Mouse (Mus musculus): Measurements from ENCODE around the gene Ubxn7. TPM values are rescaled to one million over a fixed set of nuclear protein-coding genes. Genes with fewer than 3 reads are reported as not detected.
"Not testable (repeated sequence)": the region's sequence is repeated elsewhere in the genome, so short reads cannot be mapped to it uniquely, and the experiment has no call there.

Gene Ubxn7
- 29.7 and 36.8 TPM in 2 replicates for total RNA-seq (2014; rRNA removed)
- 1.9 and 2.1 TPM in 2 replicates for polyA plus RNA-seq (2012; rRNA removed)

DNA sequence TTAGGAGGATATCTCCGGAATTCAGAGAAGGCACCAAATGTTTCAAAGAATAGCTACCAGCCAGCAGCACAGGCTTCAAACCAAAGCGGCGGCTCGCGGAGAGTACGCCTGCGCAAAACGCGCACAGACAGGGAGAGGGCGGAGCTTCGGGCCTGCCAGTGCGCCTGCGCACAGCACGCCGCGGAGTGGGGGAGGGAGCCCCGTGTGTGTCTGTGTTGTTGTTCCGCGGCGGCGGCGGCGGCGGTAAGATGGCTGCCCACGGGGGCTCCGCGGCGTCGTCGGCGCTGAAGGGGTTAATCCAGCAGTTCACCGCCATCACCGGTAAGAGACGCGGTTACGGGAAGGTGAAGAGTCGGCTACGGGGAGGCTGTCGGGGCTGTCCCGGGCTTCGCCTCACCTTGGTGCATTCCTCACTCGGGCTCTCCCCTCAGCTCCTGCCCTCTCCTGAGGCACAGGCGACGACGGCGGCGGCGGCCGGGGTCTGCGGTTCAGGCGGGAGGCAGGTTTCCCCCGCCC, at the start of gene Ubxn7:
Gene Ubxn7, plus strand, starts transcription at position 218 of the 516 bp plus-strand sequence.
- Histone ChIP-seq H3K4me3 (ENCODE audit: insufficient read depth, low read depth, low read length) (peak within 1 kb of the TSS; percentile 86), H3K27ac (replicated peaks; ENCODE audit: insufficient read depth, low read depth, low read length) (peak within 1 kb of the TSS; percentile 72), H3K9ac (ENCODE audit: low read depth, low read length) (peak within 1 kb of the TSS; percentile 89), H3K27me3 (ENCODE audit: control insufficient read depth, insufficient read depth, low read length) (no peaks in the 10 kb centered on the region), H3K79me2 (ENCODE audit: control insufficient read depth, insufficient read depth, low read length) (peaks cover 33% of the 10 kb centered on the region), H3K4me1 (ENCODE audit: control insufficient read depth, insufficient read depth, low read length) (peaks cover 12% of the 10 kb centered on the region), H3K36me3 (ENCODE audit: control insufficient read depth, insufficient read depth, low read length) (no peaks in the 10 kb centered on the region)
- TF ChIP-seq POLR2A (IDR thresholded peaks at IDR 0.05; ENCODE audit: extremely low read depth, insufficient read depth, low read length) = peak; percentile 83
- TF ChIP-seq CTCF (IDR thresholded peaks at IDR 0.05; ENCODE audit: low read depth, low read length) = no peak
- peak; percentile 77 for DNase-seq (ENCODE audit: extremely low read depth, low read depth, low spot score)
- WGBS = 0% methylated on average over 52 of the region's 52 CpGs

DNA sequence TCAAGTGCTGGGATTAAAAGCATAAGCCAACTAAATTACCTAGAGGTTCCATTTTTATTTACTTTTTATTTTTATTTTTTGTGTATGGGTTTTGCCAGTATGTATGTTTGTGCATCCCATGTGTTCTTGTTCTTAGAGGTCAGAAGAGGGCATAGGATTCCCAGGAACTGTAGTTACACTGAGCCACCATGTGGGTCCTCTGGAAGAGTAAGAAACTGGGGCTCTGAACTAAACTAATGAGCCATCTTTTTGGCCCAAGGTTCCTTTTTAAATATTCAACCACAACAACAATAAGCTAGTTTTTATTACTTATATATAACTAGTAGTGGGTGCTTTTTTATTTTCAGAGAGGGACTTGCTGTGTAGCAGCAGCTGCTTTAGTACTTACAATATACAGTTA, 49.4 kb upstream of the Ubxn7 start:
- H3K79me2 ChIP-seq (ENCODE audit: control insufficient read depth, insufficient read depth, low read length) = peaks cover 5% of the 10 kb centered on the region; the same call in 1 of the 2 replicates
- H3K36me3 ChIP-seq (ENCODE audit: control insufficient read depth, insufficient read depth, low read length) = peaks cover 34% of the 10 kb centered on the region
- no peak for DNase-seq (ENCODE audit: extremely low read depth, low read depth, low spot score)
- H3K27ac ChIP-seq (replicated peaks; ENCODE audit: insufficient read depth, low read depth, low read length) = no peak overlapping the region
- no peaks in the 10 kb centered on the region for H3K27me3 ChIP-seq (ENCODE audit: control insufficient read depth, insufficient read depth, low read length)
- H3K4me1 ChIP-seq (ENCODE audit: control insufficient read depth, insufficient read depth, low read length) = peaks cover 3% of the 10 kb centered on the region
- H3K9ac ChIP-seq (ENCODE audit: low read depth, low read length) = no peak overlapping the region
- TF ChIP-seq POLR2A (IDR thresholded peaks at IDR 0.05; ENCODE audit: extremely low read depth, insufficient read depth, low read length) (no peak), CTCF (IDR thresholded peaks at IDR 0.05; ENCODE audit: low read depth, low read length) (no peak)
- no peak overlapping the region for H3K4me3 ChIP-seq (ENCODE audit: insufficient read depth, low read depth, low read length)

DNA sequence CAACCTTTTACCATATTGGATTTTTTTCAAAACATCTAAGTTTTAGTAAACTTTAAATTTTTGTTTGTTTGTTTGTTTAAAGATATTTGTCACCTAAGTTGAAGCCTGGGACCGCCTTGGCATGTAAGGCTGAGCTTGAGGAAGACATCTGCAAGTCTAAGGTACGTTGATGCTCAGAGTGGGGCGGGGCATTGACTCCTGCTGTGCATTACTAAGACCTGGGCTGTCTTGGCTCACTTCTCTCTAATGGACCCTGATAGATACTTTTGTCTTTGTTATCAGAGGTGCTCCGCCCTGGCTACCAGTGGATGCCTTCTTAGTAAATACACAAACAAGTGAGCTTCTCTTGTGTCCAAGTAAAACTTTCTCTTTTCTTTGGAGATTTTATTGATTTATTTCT, 40.2 kb upstream of the Ubxn7 start:
- WGBS = 97% methylated on average over 4 of the region's 4 CpGs
- Histone ChIP-seq H3K36me3 (ENCODE audit: control insufficient read depth, insufficient read depth, low read length) (peaks cover 39% of the 10 kb centered on the region), H3K27ac (replicated peaks; ENCODE audit: insufficient read depth, low read depth, low read length) (no peak overlapping the region), H3K4me1 (ENCODE audit: control insufficient read depth, insufficient read depth, low read length) (no peaks in the 10 kb centered on the region), H3K9ac (ENCODE audit: low read depth, low read length) (no peak overlapping the region), H3K79me2 (ENCODE audit: control insufficient read depth, insufficient read depth, low read length) (no peaks in the 10 kb centered on the region), H3K27me3 (ENCODE audit: control insufficient read depth, insufficient read depth, low read length) (no peaks in the 10 kb centered on the region), H3K4me3 (ENCODE audit: insufficient read depth, low read depth, low read length) (no peak overlapping the region)
- TF ChIP-seq CTCF (IDR thresholded peaks at IDR 0.05; ENCODE audit: low read depth, low read length) = no peak
- no peak for TF ChIP-seq POLR2A (IDR thresholded peaks at IDR 0.05; ENCODE audit: extremely low read depth, insufficient read depth, low read length)
- no peak for DNase-seq (ENCODE audit: extremely low read depth, low read depth, low spot score)

DNA sequence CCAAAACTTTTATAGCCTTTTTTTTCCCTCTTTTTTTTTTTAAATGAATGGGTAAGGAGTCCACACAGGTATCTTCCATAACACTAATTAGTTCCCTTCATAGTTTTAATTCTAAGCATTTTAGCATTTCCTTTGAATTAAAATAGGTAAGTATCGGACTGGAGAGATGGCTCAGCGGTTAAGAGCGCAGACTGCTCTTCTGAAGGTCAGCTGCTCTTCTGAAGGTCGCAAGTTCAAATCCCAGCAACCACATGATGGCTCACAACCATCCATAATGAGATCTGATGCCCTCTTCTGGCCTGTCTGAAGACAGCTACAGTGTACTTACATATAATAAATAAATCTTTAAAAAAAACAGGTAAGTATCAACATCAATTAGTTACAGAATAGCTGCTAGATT, 32.4 kb upstream of the Ubxn7 start:
- peaks cover 31% of the 10 kb centered on the region for H3K36me3 ChIP-seq (ENCODE audit: control insufficient read depth, insufficient read depth, low read length)
- WGBS = 96% methylated on average over 4 of the region's 4 CpGs
- not testable (repeated sequence) for H3K27me3 ChIP-seq (ENCODE audit: control insufficient read depth, insufficient read depth, low read length)

DNA sequence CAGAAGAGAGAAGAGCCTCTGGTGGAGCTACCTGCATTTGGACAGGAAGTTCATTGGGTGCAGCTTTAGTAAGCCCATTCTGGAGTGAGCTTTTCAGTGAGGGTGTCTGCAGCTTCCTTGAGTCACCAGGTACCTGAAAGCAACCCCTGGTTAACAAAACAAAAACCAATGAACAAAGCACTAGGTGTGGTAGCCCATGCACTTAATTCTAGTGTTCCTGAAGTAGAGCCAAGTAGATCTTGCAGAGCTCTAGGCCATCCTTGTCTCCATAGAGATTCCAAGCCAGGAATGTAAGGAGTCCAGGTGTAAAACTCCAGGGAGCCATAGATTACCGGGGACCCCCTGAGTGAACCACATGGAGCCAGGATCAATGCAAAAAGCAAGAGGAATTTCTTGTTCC, 29.0 kb upstream of the Ubxn7 start:
- no peak for DNase-seq (ENCODE audit: extremely low read depth, low read depth, low spot score)
- Histone ChIP-seq H3K27me3 (ENCODE audit: control insufficient read depth, insufficient read depth, low read length) (no peaks in the 10 kb centered on the region), H3K27ac (replicated peaks; ENCODE audit: insufficient read depth, low read depth, low read length) (no peak overlapping the region), H3K79me2 (ENCODE audit: control insufficient read depth, insufficient read depth, low read length) (no peaks in the 10 kb centered on the region), H3K36me3 (ENCODE audit: control insufficient read depth, insufficient read depth, low read length) (peaks cover 13% of the 10 kb centered on the region), H3K4me3 (ENCODE audit: insufficient read depth, low read depth, low read length) (no peak overlapping the region), H3K4me1 (ENCODE audit: control insufficient read depth, insufficient read depth, low read length) (no peaks in the 10 kb centered on the region), H3K9ac (ENCODE audit: low read depth, low read length) (no peak overlapping the region)
- 83% methylated on average over 1 of the region's 1 CpGs for WGBS
- no peak for TF ChIP-seq POLR2A (IDR thresholded peaks at IDR 0.05; ENCODE audit: extremely low read depth, insufficient read depth, low read length)
- no peak for TF ChIP-seq CTCF (IDR thresholded peaks at IDR 0.05; ENCODE audit: low read depth, low read length)

More for the DNA sequence above, 32.4 kb upstream of the Ubxn7 start:
- H3K79me2 ChIP-seq (ENCODE audit: control insufficient read depth, insufficient read depth, low read length); DNase-seq (ENCODE audit: extremely low read depth, low read depth, low spot score); H3K4me1 ChIP-seq (ENCODE audit: control insufficient read depth, insufficient read depth, low read length); H3K9ac ChIP-seq (ENCODE audit: low read depth, low read length); H3K4me3 ChIP-seq (ENCODE audit: insufficient read depth, low read depth, low read length); H3K27ac ChIP-seq (replicated peaks; ENCODE audit: insufficient read depth, low read depth, low read length): not testable (repeated sequence)

DNA sequence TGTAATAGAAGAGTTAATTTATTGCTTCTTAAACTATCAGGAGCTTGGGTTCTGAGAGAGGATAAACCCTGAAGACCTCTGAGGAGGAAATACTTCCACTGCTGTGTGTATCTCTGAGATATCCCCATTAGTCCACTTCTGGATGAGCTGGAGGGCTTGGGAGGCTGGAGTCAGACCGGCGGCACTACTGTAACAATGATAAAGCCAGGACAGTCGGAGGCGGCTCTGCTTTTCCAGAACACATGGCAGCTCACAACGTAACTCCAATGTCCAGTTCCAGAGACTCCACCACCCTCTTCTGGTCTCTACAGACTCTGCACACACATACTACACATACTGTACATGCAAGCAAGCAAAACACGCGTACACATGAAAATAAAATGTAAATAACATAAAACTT, 28.2 kb upstream of the Ubxn7 start:
- Histone ChIP-seq H3K36me3 (ENCODE audit: control insufficient read depth, insufficient read depth, low read length) (peaks cover 7% of the 10 kb centered on the region), H3K4me1 (ENCODE audit: control insufficient read depth, insufficient read depth, low read length) (no peaks in the 10 kb centered on the region), H3K79me2 (ENCODE audit: control insufficient read depth, insufficient read depth, low read length) (no peaks in the 10 kb centered on the region), H3K4me3 (ENCODE audit: insufficient read depth, low read depth, low read length) (no peak overlapping the region), H3K27me3 (ENCODE audit: control insufficient read depth, insufficient read depth, low read length) (no peaks in the 10 kb centered on the region), H3K9ac (ENCODE audit: low read depth, low read length) (no peak overlapping the region), H3K27ac (replicated peaks; ENCODE audit: insufficient read depth, low read depth, low read length) (no peak overlapping the region)
- no peak for TF ChIP-seq CTCF (IDR thresholded peaks at IDR 0.05; ENCODE audit: low read depth, low read length)
- TF ChIP-seq POLR2A (IDR thresholded peaks at IDR 0.05; ENCODE audit: extremely low read depth, insufficient read depth, low read length) = no peak
- no peak for DNase-seq (ENCODE audit: extremely low read depth, low read depth, low spot score)
- WGBS = 87% methylated on average over 7 of the region's 7 CpGs
